Mouse (Mus musculus): ENCODE data around the gene Agap2.
A peak's percentile ranks its signal among the peaks of the same experiment; 100 is the strongest.

The Agap2 gene

GRCm38 (mm10) chr10:127134394-127135035, 59.4 kb downstream of the Agap2 start:
- DNase-seq (ENCODE audit: low read depth, low spot score): peak; percentile 53

DNA sequence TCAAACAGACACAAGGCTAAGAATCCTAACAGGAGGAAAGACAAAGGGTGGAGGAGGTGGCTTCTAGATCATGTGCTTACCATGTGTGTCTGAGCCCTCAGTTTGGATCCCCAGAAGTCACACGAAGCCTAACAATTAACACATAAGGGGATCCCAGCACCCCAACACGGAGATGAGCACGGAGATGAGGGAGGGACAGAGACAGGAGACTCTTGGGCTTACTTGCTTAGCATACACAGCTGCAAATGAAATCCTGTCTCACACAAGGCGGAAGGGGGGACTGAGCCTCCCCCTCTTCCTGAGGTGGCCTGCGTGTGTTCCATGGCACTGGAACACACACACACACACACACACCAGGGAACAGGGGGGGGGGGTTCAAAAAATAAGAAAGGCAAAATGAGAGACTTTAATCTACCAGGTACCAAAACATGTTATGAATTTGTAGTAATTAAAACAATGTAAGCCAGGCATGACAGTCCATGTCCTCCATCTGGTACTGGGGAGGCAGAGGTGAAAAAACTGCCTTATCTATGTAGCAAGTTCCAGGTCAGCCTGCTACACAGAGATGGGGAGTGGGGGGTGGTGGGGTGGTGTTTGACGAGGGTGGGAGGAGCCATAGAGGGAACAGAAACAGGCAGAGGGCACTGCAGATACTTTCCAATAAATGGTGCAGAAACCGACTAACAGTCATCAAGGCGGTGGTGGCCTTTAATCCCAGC, 60.2 kb downstream of the Agap2 start:
- peak; percentile 74 for DNase-seq (ENCODE audit: low read depth, low spot score)

- peak; percentile 84 for DNase-seq (ENCODE audit: low read depth, low spot score)
Measured at GRCm38 (mm10) chr10:127136510-127136909, 61.4 kb downstream of the Agap2 start.

DNA sequence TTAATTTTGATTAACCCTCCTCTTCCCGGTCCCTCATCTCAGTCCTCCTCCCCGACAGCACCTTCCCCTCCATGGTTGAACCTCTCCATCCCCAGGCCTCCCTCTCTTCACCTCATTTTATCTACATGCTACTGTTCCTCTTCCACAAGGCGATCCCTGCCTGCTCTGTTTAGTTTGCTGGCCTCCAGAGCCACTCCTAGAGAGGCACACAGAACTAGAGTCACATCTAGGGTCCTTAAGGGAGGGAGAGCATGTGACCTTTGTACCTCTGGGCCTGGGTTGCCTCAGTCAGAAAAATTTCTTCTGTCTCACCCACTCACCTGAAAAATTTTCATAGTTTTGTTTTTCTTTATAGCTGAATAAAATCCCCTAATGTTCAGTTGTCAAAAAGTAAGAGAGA, 62.8 kb downstream of the Agap2 start:
- DNase-seq (ENCODE audit: low read depth, low spot score): no peak

GRCm38 (mm10) chr10:127138328-127139141, 63.5 kb downstream of the Agap2 start:
- no peak for DNase-seq (ENCODE audit: low read depth, low spot score)

- peak; percentile 60 for DNase-seq (ENCODE audit: low read depth, low spot score)
Measured at GRCm38 (mm10) chr10:127140971-127141370, 65.9 kb downstream of the Agap2 start.

DNA sequence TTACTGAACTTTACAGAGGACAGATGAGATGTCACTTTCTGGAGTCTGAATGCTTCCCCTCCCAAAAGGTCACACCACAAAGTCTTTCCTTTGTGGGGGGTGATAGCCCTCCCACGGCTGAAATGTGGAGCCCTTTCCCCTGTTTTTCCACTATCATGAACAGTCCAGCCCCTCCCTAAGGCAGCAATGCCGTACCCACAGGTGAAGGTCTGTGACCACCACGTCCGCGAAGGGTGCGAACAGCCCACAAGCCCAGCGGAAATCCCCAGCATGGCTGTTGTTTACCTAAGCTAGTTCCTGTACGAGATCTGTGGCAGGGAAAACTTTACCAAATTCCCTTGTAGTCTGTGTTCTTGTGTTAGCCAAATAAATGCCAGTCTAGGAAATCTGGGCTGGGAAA, 66.4 kb downstream of the Agap2 start:
- DNase-seq (ENCODE audit: low read depth, low spot score): peak; percentile 84
